Mouse (Mus musculus): ENCODE results near the gene Prkca. TPM values are rescaled to one million over a fixed set of nuclear protein-coding genes. Genes with fewer than 3 reads are reported as not detected.

Gene Prkca
- polyA plus RNA-seq, 1 experiment: 266 TPM

DNA sequence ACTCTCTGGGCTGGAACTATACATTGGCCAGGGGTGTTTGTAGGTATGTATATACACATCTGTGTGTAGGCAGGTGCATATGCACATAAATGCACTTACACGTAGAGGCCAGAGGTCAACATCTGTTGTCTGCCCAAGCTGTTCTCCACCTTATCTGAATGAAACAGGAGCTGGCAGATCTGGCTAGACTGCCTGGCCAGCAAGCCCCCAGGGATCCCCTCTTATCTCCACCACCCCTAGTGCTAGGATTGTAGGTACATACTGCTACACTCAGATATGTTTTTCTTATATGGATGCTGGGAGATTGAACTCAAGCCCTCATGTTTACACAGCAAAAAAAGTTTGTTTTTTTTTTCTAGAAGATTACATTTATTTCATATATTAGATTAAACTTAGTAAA is 79.9 kb downstream of the Prkca start:
- no peak for TF ChIP-seq CTCF (IDR thresholded peaks at IDR 0.05; ENCODE audit: insufficient read depth, low read depth, low read length)
- no peak for TF ChIP-seq POLR2A (IDR thresholded peaks at IDR 0.05; ENCODE audit: insufficient read depth, low read depth, low read length)
- Histone ChIP-seq H3K27ac (ENCODE audit: insufficient read depth, low read depth, low read length) (no peak overlapping the region), H3K4me3 (ENCODE audit: insufficient read depth, low read depth, low read length) (no peak overlapping the region), H3K4me1 (ENCODE audit: control insufficient read depth, insufficient read depth, low read length) (peaks cover 26% of the 10 kb centered on the region)
- 90% methylated on average over 1 of the region's 1 CpGs for WGBS

DNA sequence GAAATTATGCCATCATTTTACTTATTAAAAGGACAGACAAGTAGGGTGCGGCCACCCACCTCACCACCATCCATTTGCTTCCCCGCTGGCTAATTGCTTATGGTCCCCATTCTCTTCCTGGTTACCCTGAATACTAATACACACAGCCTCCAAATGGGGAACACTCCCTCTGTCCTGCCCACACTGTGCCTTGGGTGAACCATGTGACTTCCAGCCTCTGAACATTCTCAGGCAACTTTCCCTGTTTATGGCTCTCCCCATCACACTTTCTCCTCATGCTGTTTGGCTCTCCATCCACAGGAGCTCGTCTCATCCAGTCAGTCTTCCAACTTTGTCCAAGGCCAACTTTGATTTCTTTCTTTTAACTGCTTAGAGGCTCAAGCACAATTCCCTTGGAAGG is 80.3 kb downstream of the Prkca start:
- peaks cover 25% of the 10 kb centered on the region for H3K4me1 ChIP-seq (ENCODE audit: control insufficient read depth, insufficient read depth, low read length)
- no peak for TF ChIP-seq POLR2A (IDR thresholded peaks at IDR 0.05; ENCODE audit: insufficient read depth, low read depth, low read length)
- no peak for TF ChIP-seq CTCF (IDR thresholded peaks at IDR 0.05; ENCODE audit: insufficient read depth, low read depth, low read length)
- H3K27ac ChIP-seq (ENCODE audit: insufficient read depth, low read depth, low read length): no peak overlapping the region
- WGBS: 44% methylated on average over 3 of the region's 3 CpGs
- H3K4me3 ChIP-seq (ENCODE audit: insufficient read depth, low read depth, low read length): no peak overlapping the region

DNA sequence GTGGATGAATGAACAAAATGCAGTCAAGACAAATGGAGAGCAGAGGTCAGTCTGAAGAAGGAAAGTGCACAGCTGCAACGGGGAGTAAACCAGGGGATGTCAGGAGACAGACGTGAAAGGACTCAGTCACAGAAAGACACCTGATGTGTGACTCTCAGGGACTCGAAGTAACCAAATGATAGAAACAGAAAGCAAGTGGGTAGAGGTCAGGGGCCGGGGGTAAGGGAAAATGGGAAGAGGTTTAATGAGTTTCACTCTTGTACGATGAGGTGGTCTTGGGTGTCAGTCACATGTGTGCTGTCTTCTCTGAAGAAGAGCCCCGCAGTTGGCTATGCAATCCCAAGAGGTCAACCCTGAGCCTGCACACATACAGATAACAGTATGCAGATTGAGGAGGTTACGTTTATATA is 82.0 kb downstream of the Prkca start:
- Histone ChIP-seq H3K27ac (ENCODE audit: insufficient read depth, low read depth, low read length) (no peak overlapping the region), H3K4me3 (ENCODE audit: insufficient read depth, low read depth, low read length) (no peak overlapping the region), H3K4me1 (ENCODE audit: control insufficient read depth, insufficient read depth, low read length) (peaks cover 17% of the 10 kb centered on the region)
- WGBS: 61% methylated on average over 7 of the region's 7 CpGs
- no peak for TF ChIP-seq CTCF (IDR thresholded peaks at IDR 0.05; ENCODE audit: insufficient read depth, low read depth, low read length)
- no peak for TF ChIP-seq POLR2A (IDR thresholded peaks at IDR 0.05; ENCODE audit: insufficient read depth, low read depth, low read length)

DNA sequence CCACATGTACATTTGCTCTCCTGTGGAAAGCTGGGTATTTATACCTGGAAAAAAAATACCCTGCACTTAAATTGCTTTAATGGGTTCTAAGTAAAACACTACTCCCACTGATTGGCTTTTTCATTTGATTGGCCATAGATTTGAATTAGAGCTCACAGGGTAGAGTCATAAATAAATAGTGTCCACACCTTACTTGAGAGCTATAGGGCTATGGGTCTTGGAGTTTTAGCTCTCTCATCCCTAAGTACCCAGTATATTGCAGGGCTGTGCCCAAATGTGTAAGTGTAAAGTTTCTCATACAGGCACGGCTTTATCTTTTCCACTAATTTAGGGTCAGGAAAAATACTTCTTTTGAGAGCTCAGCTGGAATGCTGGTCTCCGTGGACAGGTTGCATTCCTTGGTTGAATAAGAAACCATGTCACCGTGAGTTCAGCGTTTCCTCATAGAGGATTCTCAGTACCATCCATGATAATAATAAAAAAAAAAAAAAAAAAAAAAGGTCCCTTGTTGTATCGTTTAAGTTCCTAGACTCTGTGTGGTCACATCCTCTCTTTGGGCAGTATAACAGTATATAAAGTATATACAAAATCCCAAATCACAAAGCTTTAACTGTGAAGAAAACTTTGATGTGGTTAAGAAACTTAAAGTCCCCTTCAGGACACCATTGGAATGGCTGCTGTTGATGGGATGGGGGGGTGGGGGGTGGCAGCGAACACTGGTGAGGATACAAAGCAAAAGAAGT is 82.8 kb downstream of the Prkca start:
- TF ChIP-seq POLR2A (IDR thresholded peaks at IDR 0.05; ENCODE audit: insufficient read depth, low read depth, low read length): no peak
- no peak for TF ChIP-seq CTCF (IDR thresholded peaks at IDR 0.05; ENCODE audit: insufficient read depth, low read depth, low read length)
- Histone ChIP-seq H3K27ac (ENCODE audit: insufficient read depth, low read depth, low read length) (no peak overlapping the region), H3K4me1 (ENCODE audit: control insufficient read depth, insufficient read depth, low read length) (peaks cover 17% of the 10 kb centered on the region), H3K4me3 (ENCODE audit: insufficient read depth, low read depth, low read length) (no peak overlapping the region)
- WGBS: 62% methylated on average over 6 of the region's 6 CpGs

DNA sequence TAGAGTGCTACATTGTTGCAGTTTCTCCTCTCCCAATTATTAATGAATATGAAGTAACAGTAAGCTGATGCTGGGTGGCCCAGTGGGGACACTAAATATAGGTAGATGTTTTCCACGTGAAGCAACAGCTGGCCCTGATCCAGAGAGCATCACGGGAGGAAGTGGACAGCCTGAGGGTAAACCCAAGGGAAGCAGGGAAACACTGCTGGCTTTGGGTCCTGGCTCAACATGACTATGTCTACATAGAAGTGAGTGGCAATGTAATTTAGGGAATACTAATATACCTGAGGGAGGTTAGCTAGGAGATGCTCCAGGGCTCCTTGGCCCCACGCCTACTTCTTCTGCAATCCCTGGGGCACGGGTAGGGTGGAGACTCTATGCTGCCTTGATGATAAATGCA is 84.3 kb downstream of the Prkca start:
- no peak overlapping the region for H3K4me3 ChIP-seq (ENCODE audit: insufficient read depth, low read depth, low read length)
- 0 out of 2 replicates have a peak overlapping the region, but pooled peaks have one; percentile 31 for H3K27ac ChIP-seq (ENCODE audit: insufficient read depth, low read depth, low read length)
- TF ChIP-seq CTCF (IDR thresholded peaks at IDR 0.05; ENCODE audit: insufficient read depth, low read depth, low read length) (no peak), POLR2A (IDR thresholded peaks at IDR 0.05; ENCODE audit: insufficient read depth, low read depth, low read length) (no peak)

DNA sequence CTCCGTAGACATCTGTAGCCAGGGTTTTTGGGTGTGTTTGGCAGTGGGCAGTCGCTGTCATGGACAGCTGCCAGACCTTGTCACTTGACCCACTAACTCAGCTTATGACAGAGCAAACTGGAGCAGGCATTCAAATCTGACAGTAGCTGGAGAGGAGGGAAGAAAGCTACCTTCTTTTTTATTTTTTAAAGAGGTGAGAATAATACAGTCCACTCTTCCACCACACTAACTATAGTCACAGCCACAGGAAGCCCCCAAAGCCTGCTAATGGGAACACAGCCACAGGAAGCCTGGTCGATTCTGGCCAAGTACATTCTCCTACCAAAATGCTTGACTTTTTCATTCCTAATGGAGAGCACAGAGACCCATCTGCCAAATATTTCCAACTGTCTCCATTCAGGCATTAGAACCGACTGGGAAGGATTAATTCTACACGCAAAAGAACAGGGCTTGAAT is 84.9 kb downstream of the Prkca start:
- Histone ChIP-seq H3K4me3 (ENCODE audit: insufficient read depth, low read depth, low read length) (no peak overlapping the region), H3K27ac (ENCODE audit: insufficient read depth, low read depth, low read length) (peak overlapping the region; percentile 41), H3K4me1 (ENCODE audit: control insufficient read depth, insufficient read depth, low read length) (peaks cover 20% of the 10 kb centered on the region)
- TF ChIP-seq POLR2A (IDR thresholded peaks at IDR 0.05; ENCODE audit: insufficient read depth, low read depth, low read length): no peak
- TF ChIP-seq CTCF (IDR thresholded peaks at IDR 0.05; ENCODE audit: insufficient read depth, low read depth, low read length): no peak
- WGBS: 18% methylated on average over 5 of the region's 5 CpGs

More for the DNA sequence above, 84.3 kb downstream of the Prkca start:
- H3K4me1 ChIP-seq (ENCODE audit: control insufficient read depth, insufficient read depth, low read length): peaks cover 17% of the 10 kb centered on the region
- 33% methylated on average over 4 of the region's 4 CpGs for WGBS

DNA sequence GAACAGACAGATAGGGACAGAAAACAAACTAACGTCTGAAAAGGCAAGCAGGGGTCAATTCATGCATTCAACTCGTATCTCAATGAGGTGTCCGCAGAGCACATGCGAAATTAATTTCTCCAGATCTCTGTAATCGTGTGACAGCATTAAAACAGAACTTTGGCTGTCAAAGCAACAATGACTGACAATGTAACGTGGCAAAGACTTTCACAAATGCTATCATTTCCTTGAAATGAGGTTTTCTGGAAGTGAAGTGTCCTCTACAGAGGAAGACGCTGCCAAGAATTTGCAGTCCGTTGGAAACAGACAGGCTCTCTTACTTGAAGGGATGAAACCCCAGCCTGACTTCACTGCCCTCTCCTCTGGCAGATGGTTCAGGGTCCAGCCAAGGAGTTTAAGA is 85.8 kb downstream of the Prkca start:
- Histone ChIP-seq H3K27ac (ENCODE audit: insufficient read depth, low read depth, low read length) (no peak overlapping the region), H3K4me1 (ENCODE audit: control insufficient read depth, insufficient read depth, low read length) (peaks cover 17% of the 10 kb centered on the region), H3K4me3 (ENCODE audit: insufficient read depth, low read depth, low read length) (no peak overlapping the region)
- TF ChIP-seq POLR2A (IDR thresholded peaks at IDR 0.05; ENCODE audit: insufficient read depth, low read depth, low read length): no peak
- no peak for TF ChIP-seq CTCF (IDR thresholded peaks at IDR 0.05; ENCODE audit: insufficient read depth, low read depth, low read length)
- 76% methylated on average over 8 of the region's 8 CpGs for WGBS

DNA sequence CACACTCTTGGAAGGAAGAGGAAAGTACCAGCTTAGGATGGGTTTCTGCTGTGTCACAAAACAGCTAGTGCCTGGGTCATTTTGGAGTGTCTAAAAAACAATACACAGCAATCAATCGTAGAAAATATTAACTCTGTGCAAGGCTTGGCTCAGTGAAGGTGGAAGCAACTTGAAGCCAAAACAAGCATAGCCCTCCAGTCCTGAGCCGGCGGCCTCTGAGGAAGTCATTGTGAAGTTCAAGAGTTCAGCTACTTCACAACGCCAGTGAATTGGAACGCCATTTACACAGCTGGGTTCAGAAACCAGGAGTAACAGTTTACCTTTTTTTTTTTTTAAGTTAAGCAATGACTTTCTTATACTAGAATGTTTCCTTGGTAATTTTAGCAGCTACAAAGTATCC is 89.0 kb downstream of the Prkca start:
- TF ChIP-seq CTCF (IDR thresholded peaks at IDR 0.05; ENCODE audit: insufficient read depth, low read depth, low read length) (no peak), POLR2A (IDR thresholded peaks at IDR 0.05; ENCODE audit: insufficient read depth, low read depth, low read length) (no peak)
- Histone ChIP-seq H3K4me3 (ENCODE audit: insufficient read depth, low read depth, low read length) (no peak overlapping the region), H3K4me1 (ENCODE audit: control insufficient read depth, insufficient read depth, low read length) (peaks cover 15% of the 10 kb centered on the region), H3K27ac (ENCODE audit: insufficient read depth, low read depth, low read length) (no peak overlapping the region)
- WGBS: 87% methylated on average over 5 of the region's 5 CpGs

DNA sequence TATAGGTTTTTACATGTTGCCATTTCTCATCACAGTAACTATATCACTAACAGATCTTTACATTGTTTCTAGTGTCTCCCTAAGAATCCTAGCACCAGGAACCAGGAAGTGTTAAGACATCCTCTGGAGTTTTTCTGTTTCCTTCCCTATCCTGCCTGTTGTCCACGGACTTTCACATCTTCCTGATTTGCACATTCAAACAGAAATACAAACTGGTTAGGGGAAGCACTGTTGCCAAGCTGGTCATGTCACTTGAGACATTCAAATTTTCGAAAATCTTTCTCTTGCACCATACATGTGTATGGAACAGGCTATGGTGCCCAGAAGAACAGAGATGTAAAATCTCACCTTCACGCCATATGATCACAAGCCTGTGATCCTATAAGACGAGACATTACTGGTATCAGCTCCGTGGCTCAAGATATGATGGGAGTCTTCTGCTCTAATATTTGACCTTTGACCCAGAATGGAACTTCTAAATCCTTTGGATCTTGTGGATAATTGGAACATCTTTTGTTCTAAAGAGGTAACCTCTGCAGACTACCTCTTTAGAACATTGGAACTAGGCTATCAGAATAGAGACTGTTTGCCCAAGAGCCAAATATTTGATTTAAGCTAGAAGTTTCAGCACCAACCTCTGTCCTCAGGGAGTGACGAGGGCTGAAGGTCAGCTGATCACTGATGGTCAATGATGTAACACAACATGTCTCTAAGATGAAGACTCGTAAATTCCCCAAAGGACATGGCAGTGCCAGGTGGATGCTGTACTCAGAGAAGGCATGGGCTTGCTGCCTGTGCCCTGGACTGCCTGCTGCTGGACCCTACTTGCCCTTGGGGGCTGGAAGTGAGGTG is 91.6 kb downstream of the Prkca start:
- 93% methylated on average over 7 of the region's 7 CpGs for WGBS
- no peak overlapping the region for H3K27ac ChIP-seq (ENCODE audit: insufficient read depth, low read depth, low read length)

More for the DNA sequence above, 91.6 kb downstream of the Prkca start:
- H3K4me1 ChIP-seq (ENCODE audit: control insufficient read depth, insufficient read depth, low read length): peaks cover 9% of the 10 kb centered on the region
- TF ChIP-seq CTCF (IDR thresholded peaks at IDR 0.05; ENCODE audit: insufficient read depth, low read depth, low read length) (no peak), POLR2A (IDR thresholded peaks at IDR 0.05; ENCODE audit: insufficient read depth, low read depth, low read length) (no peak)
- H3K4me3 ChIP-seq (ENCODE audit: insufficient read depth, low read depth, low read length): no peak overlapping the region

Data from olfactory bulb, adult 2 months (tissue).